Comparison of ENCODE assay signal across 15 mouse cellular contexts in genomic region chr19:53031957-53032371, GRCm38 (mm10). TPM values are rescaled to one million over a fixed set of nuclear protein-coding genes. Genes with fewer than 3 reads are reported as not detected.
DNase-seq lines count a peak whose midpoint lies in the region; ATAC-seq and TF ChIP-seq lines count a peak whose summit lies in the region.
"Had no signal": no experiment of that assay in that cellular context is flagged by ENCODE, and none has a peak within 500 bp of the region (broad histone marks: within the 10 kb centered on the region; RNA-seq: fewer than 3 reads in every experiment).

No protein-coding gene starts in this region.

- H3K4me3 ChIP-seq in intestine, postnatal 0 days (ENCODE audit: low read depth, low read length): peak overlapping the region; percentile 24
- H3K4me3 ChIP-seq in stomach, embryonic 16.5 days (replicated peaks; ENCODE audit: low read length): no peak overlapping the region
- no peak overlapping the region for H3K4me3 ChIP-seq in hindbrain, embryonic 11.5 days (ENCODE audit: low read depth, low read length)
- H3K4me3 ChIP-seq: forebrain, embryonic 15.5 days; layer of hippocampus, adult 2 months; limb, embryonic 12.5 days; midbrain, embryonic 12.5 days; neural tube, embryonic 15.5 days had no signal

- peak overlapping the region; percentile 48 for H3K4me2 ChIP-seq in intestine, postnatal 0 days (replicated peaks; ENCODE audit: low read depth)
- H3K4me2 ChIP-seq in stomach, embryonic 16.5 days (ENCODE audit: low read depth, low read length): no peak overlapping the region
- H3K4me2 ChIP-seq in hindbrain, embryonic 11.5 days (replicated peaks; ENCODE audit: low read depth, low read length): no peak overlapping the region
- H3K4me2 ChIP-seq: forebrain, embryonic 15.5 days; limb, embryonic 12.5 days; midbrain, embryonic 12.5 days; neural tube, embryonic 15.5 days had no signal

- H3K9ac ChIP-seq in intestine, postnatal 0 days (ENCODE audit: low read depth, low read length): no peak overlapping the region
- no peak overlapping the region for H3K9ac ChIP-seq in stomach, embryonic 16.5 days (ENCODE audit: low read length)
- no peak overlapping the region for H3K9ac ChIP-seq in hindbrain, embryonic 11.5 days (ENCODE audit: low read depth, low read length)
- H3K9ac ChIP-seq: forebrain, embryonic 15.5 days; limb, embryonic 12.5 days; midbrain, embryonic 12.5 days; neural tube, embryonic 15.5 days had no signal

- no peak for TF ChIP-seq CTCF in intestine, postnatal 0 days (IDR thresholded peaks at IDR 0.05; ENCODE audit: low read depth)

- H3K27me3 ChIP-seq in intestine, postnatal 0 days (replicated peaks; ENCODE audit: control insufficient read depth, insufficient read depth, low read length): no peaks in the 10 kb centered on the region
- H3K27me3 ChIP-seq in stomach, embryonic 16.5 days (ENCODE audit: control insufficient read depth, insufficient read depth, low read length): no peaks in the 10 kb centered on the region
- H3K27me3 ChIP-seq in hindbrain, embryonic 11.5 days (ENCODE audit: control insufficient read depth, insufficient read depth, low read length): no peaks in the 10 kb centered on the region
- H3K27me3 ChIP-seq: forebrain, embryonic 15.5 days; limb, embryonic 12.5 days; midbrain, embryonic 12.5 days; neural tube, embryonic 15.5 days had no signal

- peak; percentile 33 for DNase-seq in adrenal gland, adult 2 months
- DNase-seq in adrenal gland, postnatal 25 days: no peak
- peak; percentile 45 to 47 for DNase-seq in kidney, postnatal 25 days
- DNase-seq in kidney, postnatal 4 days: no peak
- DNase-seq in B cell, adult 2 months: no peak
- no peak for DNase-seq in hindbrain, embryonic 11.5 days (ENCODE audit: low spot score)
- DNase-seq: embryo, embryonic 11 days; thymus, postnatal 25 days had no signal

- WGBS in intestine, postnatal 0 days: 54% methylated on average over 8 of the region's 8 CpGs
- WGBS in stomach, embryonic 16.5 days: 61% methylated on average over 8 of the region's 8 CpGs
- 78% methylated on average over 8 of the region's 8 CpGs for WGBS in hindbrain, embryonic 11.5 days

- no peaks in the 10 kb centered on the region for H3K9me3 ChIP-seq in intestine, postnatal 0 days (ENCODE audit: control insufficient read depth)
- H3K9me3 ChIP-seq in stomach, embryonic 16.5 days (replicated peaks; ENCODE audit: control insufficient read depth, low read length): no peaks in the 10 kb centered on the region
- H3K9me3 ChIP-seq in hindbrain, embryonic 11.5 days (ENCODE audit: control insufficient read depth, low read length): no peaks in the 10 kb centered on the region
- H3K9me3 ChIP-seq: forebrain, embryonic 15.5 days; limb, embryonic 12.5 days; midbrain, embryonic 12.5 days; neural tube, embryonic 15.5 days had no signal

- peaks cover 11% of the 10 kb centered on the region for H3K36me3 ChIP-seq in intestine, postnatal 0 days (ENCODE audit: control insufficient read depth, insufficient read depth)
- peaks cover 10% of the 10 kb centered on the region for H3K36me3 ChIP-seq in stomach, embryonic 16.5 days (ENCODE audit: control insufficient read depth, insufficient read depth, low read length)
- H3K36me3 ChIP-seq in hindbrain, embryonic 11.5 days (ENCODE audit: control insufficient read depth, insufficient read depth, low read length): no peaks in the 10 kb centered on the region

- peaks cover 9% of the 10 kb centered on the region for H3K4me1 ChIP-seq in intestine, postnatal 0 days (replicated peaks; ENCODE audit: control insufficient read depth, insufficient read depth, low read length)
- peaks cover 3% of the 10 kb centered on the region for H3K4me1 ChIP-seq in stomach, embryonic 16.5 days (ENCODE audit: control insufficient read depth, insufficient read depth, low read length)
- no peaks in the 10 kb centered on the region for H3K4me1 ChIP-seq in hindbrain, embryonic 11.5 days (replicated peaks; ENCODE audit: control insufficient read depth, insufficient read depth, low read length)

- peak overlapping the region; percentile 80 for H3K27ac ChIP-seq in intestine, postnatal 0 days (ENCODE audit: low read depth, low read length)
- peak overlapping the region; percentile 40; the same call in 1 of the 2 replicates for H3K27ac ChIP-seq in stomach, embryonic 16.5 days (ENCODE audit: low read length)
- no peak overlapping the region for H3K27ac ChIP-seq in hindbrain, embryonic 11.5 days (ENCODE audit: low read depth, low read length)
- H3K27ac ChIP-seq: forebrain, embryonic 15.5 days; layer of hippocampus, adult 2 months; limb, embryonic 12.5 days; midbrain, embryonic 12.5 days; neural tube, embryonic 15.5 days had no signal

- peak; percentile 83 for ATAC-seq in intestine, postnatal 0 days
- ATAC-seq in stomach, embryonic 16.5 days (ENCODE audit: insufficient read depth, low FRiP score): peak; percentile 69; the same call in 1 of the 2 replicates
- no peak for ATAC-seq in hindbrain, embryonic 11.5 days (ENCODE audit: low FRiP score)
- ATAC-seq: forebrain, embryonic 15.5 days had no signal

RNA-seq across cellular contexts. Expression of gene Xpnpep1, which starts 8.1 kb away (rescaled TPM):
- total RNA-seq in adrenal gland, adult 2 months (2021): 10 to 100 TPM; 73.7 to 82.0 TPM
- 41.6 and 47.4 TPM in 2 replicates for polyA plus RNA-seq in adrenal gland, adult 2 months (2012; rRNA removed)
- 85.6 and 98.2 TPM in 2 replicates for total RNA-seq in adrenal gland, postnatal 25 days (2021)
- 333 and 357 TPM in 2 replicates for polyA plus RNA-seq in intestine, postnatal 0 days (2015; fragmentation: Nextera tagmentation; extraction: Ambion mirVana)
- polyA plus RNA-seq in stomach, embryonic 16.5 days (2015; fragmentation: Nextera tagmentation; extraction: Ambion mirVana): 157 and 160 TPM in 2 replicates
- polyA plus RNA-seq in hindbrain, embryonic 11.5 days (2014; fragmentation: Nextera tagmentation; extraction: Ambion mirVana): 132 and 163 TPM in 2 replicates

Comparison
In these comparisons a context has a peak if more than half of its experiments do, and no peak if none do; other contexts are left out.
1. DNase-seq: peak in adrenal gland, adult 2 months (single experiment) and kidney, postnatal 25 days (2 of 2); none in adrenal gland, postnatal 25 days (single experiment), kidney, postnatal 4 days (0 of 2), B cell, adult 2 months (0 of 2) and hindbrain, embryonic 11.5 days (single experiment).